Mouse (Mus musculus): ENCODE data around the gene Fasl. TPM values are rescaled to one million over a fixed set of nuclear protein-coding genes. Genes with fewer than 3 reads are reported as not detected.

Fasl gene
- polyA plus RNA-seq, 1 experiment from 2014 or later = not detected

DNA sequence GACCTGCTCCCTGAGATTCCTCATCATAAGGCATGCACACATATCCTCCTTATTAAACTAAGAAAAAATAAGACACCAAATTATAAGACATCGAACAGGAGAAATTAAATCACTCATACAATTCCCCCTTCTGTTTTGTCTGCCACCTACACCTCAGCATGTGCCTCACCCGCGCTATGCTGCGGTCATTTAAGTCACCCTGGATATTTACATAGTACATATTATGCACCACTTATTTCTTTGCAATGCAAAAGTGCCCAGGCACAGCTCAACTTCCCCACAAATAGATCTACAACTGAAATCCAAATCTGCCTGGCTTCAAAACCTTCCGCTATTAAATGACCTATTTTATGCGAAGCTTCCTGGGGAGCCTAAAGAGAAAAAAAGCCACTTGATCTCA, 39.6 kb downstream of the Fasl start:
- Histone ChIP-seq H3K4me2 (replicated peaks; ENCODE audit: low read depth, low read length) (no peak overlapping the region), H3K9ac (ENCODE audit: low read depth, low read length) (no peak overlapping the region), H3K4me1 (replicated peaks; ENCODE audit: control insufficient read depth, insufficient read depth, low read length) (no peaks in the 10 kb centered on the region)

DNA sequence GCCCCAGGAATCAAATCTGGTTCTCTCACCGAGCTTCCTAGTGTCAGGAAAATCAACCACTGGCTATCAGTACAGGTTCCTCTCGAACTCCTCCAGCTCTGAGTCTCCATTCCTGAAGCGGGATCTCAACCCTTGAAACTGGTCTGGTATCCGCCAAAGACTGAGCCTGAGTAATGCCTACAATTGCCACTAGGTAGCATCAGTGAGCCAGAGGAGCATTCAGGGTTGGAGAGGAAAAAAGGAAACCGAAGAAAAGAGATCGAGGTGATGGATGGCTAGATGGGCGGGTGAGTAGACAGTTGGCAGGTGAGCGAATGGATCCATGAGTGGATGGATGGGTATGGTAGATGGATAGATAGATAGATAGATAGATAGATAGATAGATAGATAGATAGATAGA, 40.2 kb downstream of the Fasl start:
- no peak overlapping the region for H3K4me2 ChIP-seq (replicated peaks; ENCODE audit: low read depth, low read length)
- no peaks in the 10 kb centered on the region for H3K9me3 ChIP-seq (ENCODE audit: control insufficient read depth, low read length)
- no peaks in the 10 kb centered on the region for H3K27me3 ChIP-seq (ENCODE audit: control insufficient read depth, insufficient read depth, low read length)
- no peaks in the 10 kb centered on the region for H3K36me3 ChIP-seq (ENCODE audit: control insufficient read depth, insufficient read depth, low read length)
- no peak overlapping the region for H3K27ac ChIP-seq (ENCODE audit: low read depth, low read length)
- peak; percentile 63 for DNase-seq (ENCODE audit: low spot score)
- no peak overlapping the region for H3K4me3 ChIP-seq (ENCODE audit: low read depth, low read length)
- no peak for ATAC-seq (ENCODE audit: low FRiP score)
- 51% methylated on average over 8 of the region's 8 CpGs for WGBS
- H3K9ac ChIP-seq (ENCODE audit: low read depth, low read length) = no peak overlapping the region
- no peaks in the 10 kb centered on the region for H3K4me1 ChIP-seq (replicated peaks; ENCODE audit: control insufficient read depth, insufficient read depth, low read length)

More for the DNA sequence above, 39.6 kb downstream of the Fasl start:
- H3K4me3 ChIP-seq (ENCODE audit: low read depth, low read length) = no peak overlapping the region
- H3K27ac ChIP-seq (ENCODE audit: low read depth, low read length) = no peak overlapping the region
- 90% methylated on average over 6 of the region's 6 CpGs for WGBS
- no peak for ATAC-seq (ENCODE audit: low FRiP score)
- H3K36me3 ChIP-seq (ENCODE audit: control insufficient read depth, insufficient read depth, low read length) = no peaks in the 10 kb centered on the region
- H3K27me3 ChIP-seq (ENCODE audit: control insufficient read depth, insufficient read depth, low read length) = no peaks in the 10 kb centered on the region
- H3K9me3 ChIP-seq (ENCODE audit: control insufficient read depth, low read length) = no peaks in the 10 kb centered on the region
- no peak for DNase-seq (ENCODE audit: low spot score)

DNA sequence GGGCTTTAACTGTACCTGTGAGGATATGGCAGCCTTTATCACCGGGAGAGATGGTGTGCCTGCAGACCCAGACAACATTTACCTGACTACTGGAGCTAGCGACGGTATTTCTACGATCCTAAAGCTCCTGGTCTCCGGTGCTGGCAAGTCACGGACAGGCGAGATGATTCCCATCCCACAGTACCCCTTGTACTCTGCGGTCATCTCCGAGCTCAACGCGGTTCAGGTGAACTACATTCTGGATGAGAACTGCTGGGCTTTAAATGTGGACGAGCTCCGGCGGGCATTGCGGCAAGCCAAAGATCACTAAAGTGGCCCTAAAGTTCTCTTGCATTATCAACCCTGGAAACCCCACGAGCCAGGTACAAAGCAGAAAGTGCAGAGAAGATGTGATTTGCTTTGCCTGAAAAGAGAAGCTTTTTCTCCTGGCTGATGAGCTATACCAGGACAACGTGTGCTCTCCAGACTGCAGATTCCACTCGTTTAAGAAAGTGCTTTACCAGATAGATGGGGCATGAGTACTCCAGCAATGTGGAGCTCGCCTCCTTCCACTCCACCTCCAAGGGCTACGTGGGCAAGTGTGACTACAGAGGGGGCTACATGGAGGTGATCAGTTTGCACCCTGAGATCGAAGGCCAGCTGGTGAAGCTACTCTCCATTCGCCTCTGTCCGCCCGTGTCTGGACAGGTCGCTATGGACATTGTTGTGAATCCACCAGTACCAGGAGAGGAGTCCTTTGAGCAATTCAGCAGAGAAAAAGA, 41.6 kb downstream of the Fasl start:
- WGBS = 84% methylated on average over 25 of the region's 25 CpGs
- no peaks in the 10 kb centered on the region for H3K9me3 ChIP-seq (ENCODE audit: control insufficient read depth, low read length)
- H3K4me2 ChIP-seq (replicated peaks; ENCODE audit: low read depth, low read length) = no peak overlapping the region
- no peaks in the 10 kb centered on the region for H3K36me3 ChIP-seq (ENCODE audit: control insufficient read depth, insufficient read depth, low read length)
- ATAC-seq (ENCODE audit: low FRiP score) (no peak), DNase-seq (ENCODE audit: low spot score) (no peak)
- H3K4me3 ChIP-seq (ENCODE audit: low read depth, low read length) = no peak overlapping the region
- no peaks in the 10 kb centered on the region for H3K4me1 ChIP-seq (replicated peaks; ENCODE audit: control insufficient read depth, insufficient read depth, low read length)
- no peak overlapping the region for H3K27ac ChIP-seq (ENCODE audit: low read depth, low read length)
- H3K27me3 ChIP-seq (ENCODE audit: control insufficient read depth, insufficient read depth, low read length) = no peaks in the 10 kb centered on the region
- no peak overlapping the region for H3K9ac ChIP-seq (ENCODE audit: low read depth, low read length)

DNA sequence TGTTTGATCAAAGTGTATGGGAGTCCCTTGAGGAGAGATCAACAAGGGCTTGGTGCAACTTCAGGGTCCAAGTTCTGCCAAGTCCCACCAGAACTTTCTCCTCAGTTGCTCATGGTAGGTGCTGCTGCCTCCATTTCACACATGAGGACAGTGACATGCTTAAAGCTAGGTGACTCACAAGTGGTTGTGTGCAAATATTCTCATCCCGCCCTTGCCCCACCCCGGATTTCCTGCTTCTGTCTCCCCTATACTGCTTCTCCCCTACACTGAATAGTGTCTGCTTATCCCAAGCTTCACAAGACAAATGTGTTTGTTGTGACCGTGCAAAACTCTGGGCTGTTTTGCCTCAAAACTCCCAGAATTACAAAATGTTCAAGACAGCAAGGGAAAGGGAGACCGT, 43.4 kb downstream of the Fasl start:
- Histone ChIP-seq H3K4me3 (ENCODE audit: low read depth, low read length) (no peak overlapping the region), H3K4me2 (replicated peaks; ENCODE audit: low read depth, low read length) (no peak overlapping the region), H3K9me3 (ENCODE audit: control insufficient read depth, low read length) (no peaks in the 10 kb centered on the region), H3K27me3 (ENCODE audit: control insufficient read depth, insufficient read depth, low read length) (no peaks in the 10 kb centered on the region), H3K27ac (ENCODE audit: low read depth, low read length) (no peak overlapping the region), H3K36me3 (ENCODE audit: control insufficient read depth, insufficient read depth, low read length) (no peaks in the 10 kb centered on the region), H3K4me1 (replicated peaks; ENCODE audit: control insufficient read depth, insufficient read depth, low read length) (no peaks in the 10 kb centered on the region), H3K9ac (ENCODE audit: low read depth, low read length) (no peak overlapping the region)
- ATAC-seq (ENCODE audit: low FRiP score) = no peak
- WGBS = 90% methylated on average over 4 of the region's 4 CpGs
- no peak for DNase-seq (ENCODE audit: low spot score)

DNA sequence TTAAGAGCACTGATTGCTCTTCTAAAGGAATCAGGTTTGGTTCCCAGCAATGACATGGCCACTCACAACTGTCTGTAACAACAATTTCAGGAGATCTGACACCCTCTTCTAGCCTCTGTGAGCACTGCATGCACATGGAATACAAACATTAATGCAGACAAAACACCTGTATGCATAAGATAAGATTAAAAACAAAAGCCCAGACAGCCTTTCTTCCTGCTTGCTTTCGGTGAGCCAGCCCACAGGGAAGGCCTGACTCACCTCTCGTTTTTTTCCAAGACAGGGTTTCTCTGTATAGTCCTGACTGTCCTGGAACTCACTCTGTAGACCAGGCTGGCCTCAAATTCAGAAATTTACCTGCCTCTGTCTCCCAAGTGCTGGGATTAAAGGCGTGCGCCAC, 44.1 kb downstream of the Fasl start:
- Histone ChIP-seq H3K4me2 (replicated peaks; ENCODE audit: low read depth, low read length) (no peak overlapping the region), H3K27me3 (ENCODE audit: control insufficient read depth, insufficient read depth, low read length) (no peaks in the 10 kb centered on the region), H3K36me3 (ENCODE audit: control insufficient read depth, insufficient read depth, low read length) (no peaks in the 10 kb centered on the region), H3K27ac (ENCODE audit: low read depth, low read length) (no peak overlapping the region), H3K9me3 (ENCODE audit: control insufficient read depth, low read length) (no peaks in the 10 kb centered on the region), H3K4me1 (replicated peaks; ENCODE audit: control insufficient read depth, insufficient read depth, low read length) (no peaks in the 10 kb centered on the region), H3K9ac (ENCODE audit: low read depth, low read length) (no peak overlapping the region), H3K4me3 (ENCODE audit: low read depth, low read length) (no peak overlapping the region)
- ATAC-seq (ENCODE audit: low FRiP score) (no peak), DNase-seq (ENCODE audit: low spot score) (no peak)
- WGBS = 90% methylated on average over 4 of the region's 4 CpGs

DNA sequence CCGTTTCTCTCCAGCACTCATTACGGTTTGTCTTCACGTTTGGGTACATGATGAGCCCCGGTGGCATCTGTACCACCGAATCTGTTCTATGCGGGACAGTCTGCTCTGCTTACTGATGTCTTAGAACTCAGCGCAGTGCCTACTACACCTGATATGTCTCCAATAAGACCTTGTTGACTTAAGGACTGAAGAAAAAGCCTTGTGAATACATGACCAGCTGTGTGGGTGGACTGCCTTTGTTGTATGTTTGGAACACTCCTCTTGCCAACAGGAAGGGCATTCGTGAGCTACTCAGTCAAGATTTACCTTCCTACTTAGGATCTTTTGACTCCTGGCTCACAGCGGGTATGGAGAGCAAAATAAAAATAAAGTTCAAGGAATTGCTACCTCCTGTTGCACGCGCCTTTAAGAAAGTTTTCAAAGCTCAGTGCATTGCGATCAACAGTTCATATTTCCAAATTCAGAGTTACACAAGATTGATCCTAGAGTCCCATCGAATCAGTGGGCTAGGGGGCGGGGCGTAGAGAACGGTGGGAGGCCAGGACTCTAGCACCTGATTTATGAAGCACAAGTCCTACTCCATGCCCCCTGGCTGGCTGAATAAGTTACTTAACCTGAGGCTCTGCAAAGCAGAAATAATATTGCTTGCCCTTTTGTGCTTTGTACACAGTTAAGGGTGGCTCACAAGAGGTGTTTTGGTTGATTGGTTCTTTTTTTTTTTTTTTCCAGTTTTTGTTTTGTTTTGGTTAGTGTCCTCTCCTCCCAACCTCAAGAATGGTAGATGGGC, 45.6 kb downstream of the Fasl start:
- Histone ChIP-seq H3K9me3 (ENCODE audit: control insufficient read depth, low read length) (no peaks in the 10 kb centered on the region), H3K4me3 (ENCODE audit: low read depth, low read length) (no peak overlapping the region), H3K36me3 (ENCODE audit: control insufficient read depth, insufficient read depth, low read length) (no peaks in the 10 kb centered on the region), H3K27me3 (ENCODE audit: control insufficient read depth, insufficient read depth, low read length) (no peaks in the 10 kb centered on the region), H3K27ac (ENCODE audit: low read depth, low read length) (no peak overlapping the region), H3K4me2 (replicated peaks; ENCODE audit: low read depth, low read length) (no peak overlapping the region), H3K9ac (ENCODE audit: low read depth, low read length) (no peak overlapping the region), H3K4me1 (replicated peaks; ENCODE audit: control insufficient read depth, insufficient read depth, low read length) (no peaks in the 10 kb centered on the region)
- 89% methylated on average over 16 of the region's 16 CpGs for WGBS
- DNase-seq (ENCODE audit: low spot score) (no peak), ATAC-seq (ENCODE audit: low FRiP score) (no peak)

DNA sequence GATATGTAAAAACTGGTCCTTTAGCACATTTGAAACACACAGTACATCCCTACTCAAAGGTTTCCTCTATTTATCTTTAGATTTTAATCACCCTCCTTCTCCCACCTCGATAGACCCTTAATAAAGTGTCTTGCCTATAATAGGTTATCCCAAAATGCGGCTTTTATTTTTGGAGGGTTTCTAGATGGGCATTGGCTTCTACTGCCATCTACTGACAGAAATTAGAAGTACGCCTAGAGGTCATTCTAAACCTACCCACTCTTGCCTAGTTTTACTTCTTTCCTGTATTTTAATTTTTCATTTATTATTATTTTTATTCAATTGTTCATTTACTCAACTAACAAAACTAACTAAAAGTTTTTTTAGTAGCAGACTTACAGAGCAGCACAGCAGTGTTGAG, 51.4 kb downstream of the Fasl start:
- ATAC-seq (ENCODE audit: low FRiP score) (no peak), DNase-seq (ENCODE audit: low spot score) (peak; percentile 60)
- no peaks in the 10 kb centered on the region for H3K4me1 ChIP-seq (replicated peaks; ENCODE audit: control insufficient read depth, insufficient read depth, low read length)
- no peak overlapping the region for H3K4me3 ChIP-seq (ENCODE audit: low read depth, low read length)
- no peaks in the 10 kb centered on the region for H3K27me3 ChIP-seq (ENCODE audit: control insufficient read depth, insufficient read depth, low read length)
- H3K27ac ChIP-seq (ENCODE audit: low read depth, low read length) = no peak overlapping the region
- WGBS = 9% methylated on average over 3 of the region's 3 CpGs
- no peaks in the 10 kb centered on the region for H3K9me3 ChIP-seq (ENCODE audit: control insufficient read depth, low read length)
- no peaks in the 10 kb centered on the region for H3K36me3 ChIP-seq (ENCODE audit: control insufficient read depth, insufficient read depth, low read length)
- H3K4me2 ChIP-seq (replicated peaks; ENCODE audit: low read depth, low read length) = no peak overlapping the region
- no peak overlapping the region for H3K9ac ChIP-seq (ENCODE audit: low read depth, low read length)

DNA sequence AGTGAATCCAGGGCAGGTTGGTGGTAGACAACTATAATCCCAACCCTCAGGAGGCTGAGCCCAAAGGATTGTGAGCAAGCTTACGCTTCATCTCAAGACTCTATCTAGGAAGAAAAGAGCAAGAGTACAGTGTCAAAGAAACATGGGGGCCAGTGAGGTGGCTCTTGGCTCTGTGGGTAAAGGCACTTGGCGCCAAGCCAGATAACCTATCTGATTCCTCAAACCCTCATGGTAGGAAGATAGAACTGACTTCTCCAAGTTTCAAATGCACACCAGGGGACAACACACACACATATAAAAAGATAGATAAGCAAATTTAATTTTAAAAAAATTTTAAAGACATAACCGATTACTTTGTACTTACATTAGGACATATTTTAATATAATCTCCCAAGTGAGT, 52.0 kb downstream of the Fasl start:
- Histone ChIP-seq H3K27ac (ENCODE audit: low read depth, low read length) (no peak overlapping the region), H3K4me1 (replicated peaks; ENCODE audit: control insufficient read depth, insufficient read depth, low read length) (no peaks in the 10 kb centered on the region), H3K36me3 (ENCODE audit: control insufficient read depth, insufficient read depth, low read length) (no peaks in the 10 kb centered on the region), H3K4me3 (ENCODE audit: low read depth, low read length) (no peak overlapping the region), H3K9me3 (ENCODE audit: control insufficient read depth, low read length) (no peaks in the 10 kb centered on the region), H3K9ac (ENCODE audit: low read depth, low read length) (no peak overlapping the region), H3K27me3 (ENCODE audit: control insufficient read depth, insufficient read depth, low read length) (no peaks in the 10 kb centered on the region), H3K4me2 (replicated peaks; ENCODE audit: low read depth, low read length) (no peak overlapping the region)
- ATAC-seq (ENCODE audit: low FRiP score) (no peak), DNase-seq (ENCODE audit: low spot score) (no peak)
- 93% methylated on average over 3 of the region's 3 CpGs for WGBS

Data from hindbrain, embryonic 11.5 days (tissue).